Mouse (Mus musculus) layer of hippocampus, adult 8-10 months (tissue): Measurements from ENCODE around the gene Neurod4. TPM values are rescaled to one million over a fixed set of nuclear protein-coding genes. Genes with fewer than 3 reads are reported as not detected.

Experiments
- DNase-seq, 2 experiments: peaks; one replicate each; pipeline ENCODE4 v3.0.0; 2022; ENCODE audit warnings: low spot score in 2 of 2
- total RNA-seq, 4 experiments: library from RNA; stranded (reverse); gene quantifications; 2 replicates each; pipeline ENCODE4 v1.2.4; 2022

The Neurod4 gene
- total RNA-seq, 4 experiments from 2014 or later: 0.22 to 0.32 TPM; not detected in 2

DNA sequence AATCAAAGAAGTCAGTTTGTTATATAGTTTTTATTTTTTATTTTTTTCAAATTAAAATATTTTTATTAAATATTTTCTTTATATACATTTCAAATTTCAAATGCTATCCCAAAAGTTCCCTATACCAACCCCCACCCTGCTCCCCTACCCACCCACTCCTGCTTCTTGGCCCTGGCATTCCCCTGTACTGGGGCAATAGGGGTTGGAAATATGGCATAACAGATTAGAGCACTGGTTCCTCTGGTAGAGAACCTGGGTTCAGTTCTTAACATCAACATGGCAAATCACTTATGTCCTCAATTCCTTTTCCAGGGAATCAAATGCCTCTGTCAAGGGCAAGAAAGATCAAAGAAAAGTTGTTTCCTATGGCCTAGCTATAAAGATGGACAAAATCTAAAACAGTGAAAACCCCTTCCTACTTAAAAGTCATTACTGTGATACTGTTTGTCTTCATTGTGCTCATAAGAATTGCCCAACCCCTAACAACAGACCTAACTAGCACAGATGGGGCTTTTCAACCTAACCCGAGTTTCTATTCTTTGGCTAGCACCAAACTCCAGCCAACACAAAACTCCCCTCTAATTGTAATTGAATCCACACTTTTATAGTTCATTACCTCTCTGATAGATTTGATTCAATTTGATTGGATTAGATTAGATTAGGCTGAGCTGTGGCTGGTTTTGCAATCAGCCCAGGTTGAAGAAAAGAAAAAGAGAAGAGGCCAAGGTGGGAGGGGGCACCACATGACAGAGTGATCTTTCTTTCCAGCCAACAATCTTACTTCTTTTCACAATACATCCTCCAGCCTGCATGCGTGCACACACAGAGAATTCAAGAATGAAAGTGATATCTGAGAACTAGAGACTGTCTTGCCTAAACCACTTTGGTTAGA, 41.5 kb downstream of the Neurod4 start:
- no peak for DNase-seq

DNA sequence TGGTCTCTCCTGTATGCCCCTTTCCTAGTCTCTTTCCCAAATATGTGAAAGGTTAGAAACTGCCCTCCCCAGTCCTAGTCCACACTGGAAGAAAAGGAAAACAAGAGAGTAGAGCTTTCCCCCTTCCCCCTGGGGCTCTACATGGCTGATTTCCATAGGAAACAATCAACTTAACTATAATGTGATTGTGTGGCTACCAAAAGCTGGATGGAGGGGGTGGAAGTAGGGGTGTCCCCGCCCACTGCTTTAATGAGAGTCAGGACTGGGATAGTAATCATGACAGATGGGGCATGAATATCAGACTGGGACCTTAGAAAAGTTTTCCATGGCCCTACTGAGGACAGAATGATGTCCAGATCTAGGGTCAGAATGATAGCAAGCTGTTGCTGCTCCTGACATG, 45.5 kb downstream of the Neurod4 start:
- no peak for DNase-seq

DNA sequence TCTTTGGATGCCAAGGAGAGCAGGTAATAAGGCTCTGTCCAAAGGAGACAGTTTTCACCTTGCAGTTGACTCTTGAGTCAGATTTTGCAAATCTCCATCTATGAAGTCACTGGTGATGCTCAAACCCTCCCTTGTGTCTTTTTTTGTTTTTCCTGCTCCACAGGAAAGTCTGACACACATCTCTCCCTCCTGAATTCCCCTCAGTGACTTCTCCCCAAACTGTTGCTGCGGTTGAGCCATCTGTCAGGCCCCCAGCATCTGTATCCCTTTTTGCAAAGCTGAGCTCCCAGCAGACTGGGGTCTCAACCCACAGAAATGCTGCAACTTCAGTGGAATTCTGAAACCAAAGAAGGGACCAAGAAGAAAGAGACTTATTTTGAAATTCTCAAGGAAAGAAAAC, 47.9 kb downstream of the Neurod4 start:
- no peak for DNase-seq

DNA sequence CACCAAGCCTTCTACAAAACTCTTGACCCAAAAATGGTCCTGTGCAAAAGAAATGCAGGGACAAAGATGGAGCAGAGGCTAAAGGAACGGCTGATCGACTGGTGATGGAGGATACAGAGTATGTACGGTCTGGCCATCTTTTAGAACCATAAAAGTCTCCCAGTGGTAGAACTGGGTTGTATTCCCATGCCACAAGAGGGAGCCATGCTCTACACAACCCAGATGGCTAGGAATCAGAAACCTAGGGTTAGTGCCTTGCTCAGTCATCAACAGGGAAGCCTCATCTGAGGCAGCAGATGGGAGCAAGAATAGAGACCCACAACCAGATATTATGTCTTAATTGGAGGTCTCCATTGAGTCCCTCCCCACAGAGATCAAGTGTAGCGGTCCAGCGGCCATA, 50.5 kb downstream of the Neurod4 start:
- no peak for DNase-seq

DNA sequence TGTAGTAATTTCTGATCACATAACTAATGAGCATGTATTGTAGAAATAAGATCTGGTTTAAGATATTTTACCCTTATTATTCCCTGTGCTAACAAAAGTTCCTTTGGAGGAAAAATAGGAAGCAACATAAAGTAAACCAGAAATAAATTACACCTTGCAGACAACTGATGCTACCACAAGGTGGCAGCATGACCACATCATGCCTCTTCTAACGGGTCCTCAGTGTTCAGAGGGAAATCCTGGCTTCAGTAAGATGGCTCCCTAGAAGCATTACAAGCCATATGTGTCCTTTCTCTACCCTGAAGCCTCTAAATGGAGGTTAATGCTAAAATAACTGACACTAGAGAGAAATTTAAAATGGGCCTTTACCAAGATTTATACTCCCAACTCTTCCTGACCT, 51.8 kb downstream of the Neurod4 start:
- peak; percentile 6 to 49 for DNase-seq

DNA sequence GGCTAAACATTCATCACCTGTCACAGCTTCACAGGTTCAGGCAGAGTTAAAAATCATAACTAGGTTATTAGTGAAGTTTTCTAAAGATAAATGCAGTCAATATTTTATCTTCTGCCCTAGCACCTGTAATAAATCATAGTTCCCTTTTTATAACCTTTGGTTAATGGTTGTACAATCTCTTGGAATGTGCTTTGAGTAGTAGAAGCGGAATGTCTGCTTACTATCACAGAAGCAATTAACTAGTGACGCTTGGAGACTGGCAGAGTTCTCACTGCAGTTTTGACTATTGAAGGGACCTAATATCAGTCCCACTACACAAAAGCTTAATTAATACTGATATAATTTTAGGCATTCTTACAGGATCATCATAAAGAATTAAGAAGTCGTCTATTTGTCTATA, 55.0 kb downstream of the Neurod4 start:
- DNase-seq: no peak

Other genes starting within 250 kb of the Neurod4 start
- under 1 TPM in 1 of 4 experiments, not detected in 3; 0.43 TPM for gene Olfr821, start 249.9 kb downstream of the Neurod4 start, total RNA-seq
- gene Olfr822, start 209.0 kb downstream of the Neurod4 start, total RNA-seq: not detected
- gene Olfr823, start 164.9 kb downstream of the Neurod4 start, total RNA-seq: not detected
- gene Olfr824, start 150.2 kb downstream of the Neurod4 start, total RNA-seq: not detected
- not detected for gene Olfr825, start 113.5 kb downstream of the Neurod4 start, total RNA-seq
- gene Olfr826, start 96.1 kb downstream of the Neurod4 start, total RNA-seq: not detected
- not detected for gene Olfr827, start 65.8 kb downstream of the Neurod4 start, total RNA-seq
- 1 to 10 TPM; 1.5 to 2.7 (median 1.6) TPM for gene Tespa1, start 42.6 kb upstream of the Neurod4 start, total RNA-seq
- gene Vmn2r84, start 114.1 kb upstream of the Neurod4 start, total RNA-seq: under 1 TPM; 0.10 to 0.25 (median 0.19) TPM
- under 1 TPM; 0.52 to 0.64 (median 0.58) TPM for gene Vmn2r85, start 149.5 kb upstream of the Neurod4 start, total RNA-seq
- under 1 TPM; 0.18 to 0.32 (median 0.27) TPM for gene Vmn2r86, start 175.8 kb upstream of the Neurod4 start, total RNA-seq
- gene Vmn2r87, start 217.2 kb upstream of the Neurod4 start, total RNA-seq: 1 to 10 TPM in 1 of 4 experiments, under 1 TPM in 3; 0.55 to 1.1 (median 0.70) TPM